Mouse (Mus musculus) MEL (cell line): ENCODE measurements around the gene Gm36864. TPM values are rescaled to one million over a fixed set of nuclear protein-coding genes. Genes with fewer than 3 reads are reported as not detected.

Source experiments
- DNase-seq: peaks from one replicate; pipeline ENCODE4 v3.0.0; 2011; ENCODE audit warnings: low read depth, low spot score
- H3K27ac ChIP-seq: 2 replicates; pipeline ENCODE4 v1.5.1; 2012; ENCODE audit warnings: low read depth, mild to moderate bottlenecking, control low read depth, low read length, moderate library complexity; ENCODE audit not compliant: control insufficient read depth
- H3K27me3 ChIP-seq, 2 experiments: fragments of 150-350 bp in 1 of 2; sonication (generic) in 1 of 2; 2 replicates each; pipeline ENCODE4 v1.6.1; 2012; ENCODE audit warnings: low read length in 2 of 2, mild to moderate bottlenecking in 2 of 2, improper control_type of control experiment in 1 of 2, moderate library complexity in 1 of 2; ENCODE audit not compliant: insufficient read depth in 2 of 2, control insufficient read depth in 1 of 2
- H3K36me3 ChIP-seq, 2 experiments: 2 replicates each; pipeline ENCODE4 v1.6.1; 2012 to 2014; ENCODE audit warnings: low read length in 2 of 2, improper control_type of control experiment in 1 of 2, inconsistent platforms in 1 of 2, mild to moderate bottlenecking in 1 of 2; ENCODE audit not compliant: insufficient read depth in 2 of 2, control insufficient read depth in 1 of 2
- H3K4me1 ChIP-seq, 2 experiments: fragments of 150-350 bp in 1 of 2; sonication (generic) in 1 of 2; 2 replicates each; pipeline ENCODE4 v1.6.1; 2012; ENCODE audit warnings: low read length in 2 of 2, improper control_type of control experiment in 1 of 2, mild to moderate bottlenecking in 1 of 2; ENCODE audit not compliant: insufficient read depth in 2 of 2, control insufficient read depth in 1 of 2
- H3K4me3 ChIP-seq, 2 experiments: fragments of 150-350 bp in 1 of 2; sonication (generic) in 1 of 2; 2 replicates each; pipeline ENCODE4 v1.5.1; 2012; ENCODE audit warnings: low read depth in 2 of 2, low read length in 2 of 2, mild to moderate bottlenecking in 2 of 2, moderate library complexity in 2 of 2, control low read depth in 1 of 2, improper control_type of control experiment in 1 of 2; ENCODE audit not compliant: control insufficient read depth in 1 of 2, insufficient read depth in 1 of 2
- H3K79me2 ChIP-seq: 2 replicates; pipeline ENCODE4 v1.6.1; 2012; ENCODE audit warnings: mild to moderate bottlenecking, low read length, moderate library complexity; ENCODE audit not compliant: control insufficient read depth, poor library complexity, insufficient read depth
- H3K9ac ChIP-seq: 2 replicates; pipeline ENCODE4 v1.6.1; 2012; ENCODE audit warnings: low read depth, mild to moderate bottlenecking, control low read depth, low read length, moderate library complexity; ENCODE audit not compliant: control insufficient read depth, poor library complexity, severe bottlenecking
- H3K9me3 ChIP-seq: fragments of 150-350 bp; sonication (generic); replicated peaks from 2 replicates; pipeline ENCODE4 v1.6.1; 2012; ENCODE audit warnings: mild to moderate bottlenecking, low read length, improper control_type of control experiment, moderate library complexity; ENCODE audit not compliant: insufficient read depth
- CHD2 ChIP-seq: IDR thresholded peaks from 2 replicates; pipeline ENCODE4 v1.6.1; 2011; ENCODE audit warnings: low read length, improper control_type of control experiment
- CTCF ChIP-seq, 3 experiments: IDR thresholded peaks in 2 of 3; conservative IDR thresholded peaks in 1 of 3; 2 replicates each; pipeline ENCODE4 v1.5.1; 2011 to 2012; ENCODE audit warnings: low read length in 3 of 3, low read depth in 2 of 3, mild to moderate bottlenecking in 2 of 3, improper control_type of control experiment in 1 of 3, inconsistent platforms in 1 of 3, mixed read lengths in 1 of 3, moderate library complexity in 1 of 3; ENCODE audit not compliant: control insufficient read depth in 1 of 3, insufficient read depth in 1 of 3, poor library complexity in 1 of 3, severe bottlenecking in 1 of 3
- E2F4 ChIP-seq: IDR thresholded peaks from 2 replicates; pipeline ENCODE4 v1.6.1; 2011; ENCODE audit warnings: low read depth, low read length, improper control_type of control experiment, borderline replicate concordance
- EP300 ChIP-seq, 2 experiments: IDR thresholded peaks; 2 replicates each; pipeline ENCODE4 v1.6.1; 2011; ENCODE audit warnings: improper control_type of control experiment in 2 of 2, low read length in 2 of 2, low read depth in 1 of 2, mild to moderate bottlenecking in 1 of 2
- ETS1 ChIP-seq: IDR thresholded peaks from 2 replicates; pipeline ENCODE4 v1.6.1; 2012; ENCODE audit warnings: low read depth, mild to moderate bottlenecking, inconsistent platforms, low read length, improper control_type of control experiment, moderate library complexity
- GABPA ChIP-seq: IDR thresholded peaks from 2 replicates; pipeline ENCODE4 v1.6.1; 2012; ENCODE audit warnings: low read depth, mild to moderate bottlenecking, inconsistent platforms, low read length, improper control_type of control experiment, moderate library complexity
- GATA1 ChIP-seq: IDR thresholded peaks from 2 replicates; pipeline ENCODE4 v1.6.1; 2011; ENCODE audit warnings: low read depth, low read length, improper control_type of control experiment
- HCFC1 ChIP-seq: IDR thresholded peaks from 2 replicates; pipeline ENCODE4 v1.6.1; 2012; ENCODE audit warnings: low read depth, mild to moderate bottlenecking, inconsistent platforms, low read length, improper control_type of control experiment, moderate library complexity
- JUND ChIP-seq: IDR thresholded peaks from 2 replicates; pipeline ENCODE4 v1.6.1; 2011; ENCODE audit warnings: low read depth, mild to moderate bottlenecking, improper control_type of control experiment, low read length
- KAT2A ChIP-seq: conservative IDR thresholded peaks from 2 replicates; pipeline ENCODE4 v1.6.1; 2012; ENCODE audit warnings: low read depth, low read length, improper control_type of control experiment, inconsistent platforms
- MAFK ChIP-seq: IDR thresholded peaks from 2 replicates; pipeline ENCODE4 v1.6.1; 2011; ENCODE audit warnings: low read depth, mild to moderate bottlenecking, low read length, improper control_type of control experiment, borderline replicate concordance
- MAZ ChIP-seq: IDR thresholded peaks from 2 replicates; pipeline ENCODE4 v1.6.1; 2012; ENCODE audit warnings: low read depth, mild to moderate bottlenecking, inconsistent platforms, low read length, improper control_type of control experiment
- MEF2A ChIP-seq: IDR thresholded peaks from 2 replicates; pipeline ENCODE4 v1.6.1; 2014; ENCODE audit warnings: low read depth, mild to moderate bottlenecking, inconsistent platforms, low read length, improper control_type of control experiment; ENCODE audit not compliant: poor library complexity, insufficient replicate concordance, severe bottlenecking; ENCODE audit errors: extremely low read depth
- MXI1 ChIP-seq: IDR thresholded peaks from 2 replicates; pipeline ENCODE4 v1.6.1; 2011; ENCODE audit warnings: mild to moderate bottlenecking, low read depth, low read length, improper control_type of control experiment
- MYB ChIP-seq: IDR thresholded peaks from 2 replicates; pipeline ENCODE4 v1.6.1; 2011; ENCODE audit warnings: mild to moderate bottlenecking, low read depth, low read length, improper control_type of control experiment
- MYC ChIP-seq: IDR thresholded peaks from 2 replicates; pipeline ENCODE4 v1.6.1; 2011; ENCODE audit warnings: low read depth, mild to moderate bottlenecking, low read length, improper control_type of control experiment, moderate library complexity
- NRF1 ChIP-seq: IDR thresholded peaks from 2 replicates; pipeline ENCODE4 v1.6.1; 2014; ENCODE audit warnings: low read depth, mild to moderate bottlenecking, inconsistent platforms, low read length, improper control_type of control experiment, moderate library complexity; ENCODE audit not compliant: poor library complexity, insufficient read depth, severe bottlenecking
- POLR2AphosphoS5 ChIP-seq: IDR thresholded peaks from 2 replicates; pipeline ENCODE4 v1.6.1; 2012; ENCODE audit warnings: low read depth, borderline replicate concordance, mild to moderate bottlenecking, inconsistent platforms, low read length, moderate library complexity, mixed read lengths
- SMC3 ChIP-seq: IDR thresholded peaks from 2 replicates; pipeline ENCODE4 v1.6.1; 2011; ENCODE audit warnings: low read depth, low read length, improper control_type of control experiment
- TCF12 ChIP-seq: IDR thresholded peaks from 2 replicates; pipeline ENCODE4 v1.6.1; 2014; ENCODE audit warnings: low read depth, mild to moderate bottlenecking, inconsistent platforms, low read length, improper control_type of control experiment, moderate library complexity
- UBTF ChIP-seq: IDR thresholded peaks from 2 replicates; pipeline ENCODE4 v1.6.1; 2012; ENCODE audit warnings: low read depth, mild to moderate bottlenecking, inconsistent platforms, low read length, improper control_type of control experiment, moderate library complexity, borderline replicate concordance; ENCODE audit not compliant: insufficient read depth
- ZC3H11A ChIP-seq: IDR thresholded peaks from 2 replicates; pipeline ENCODE4 v1.6.1; 2012; ENCODE audit warnings: low read depth, mild to moderate bottlenecking, inconsistent platforms, low read length, improper control_type of control experiment
- ZKSCAN1 ChIP-seq: IDR thresholded peaks from 2 replicates; pipeline ENCODE4 v1.6.1; 2012; ENCODE audit warnings: low read depth, mild to moderate bottlenecking, inconsistent platforms, low read length, improper control_type of control experiment, moderate library complexity
- ZMIZ1 ChIP-seq: IDR thresholded peaks from 2 replicates; pipeline ENCODE4 v1.6.1; 2012; ENCODE audit warnings: low read depth, mild to moderate bottlenecking, inconsistent platforms, low read length, improper control_type of control experiment, moderate library complexity
- ZNF384 ChIP-seq: IDR thresholded peaks from 2 replicates; pipeline ENCODE4 v1.6.1; 2012; ENCODE audit warnings: low read depth, mild to moderate bottlenecking, inconsistent platforms, low read length, improper control_type of control experiment
- polyA plus RNA-seq, 2 experiments: library from polyadenylated mRNA; stranded (reverse) in 1 of 2; unstranded in 1 of 2; fragments of >175 nt in 1 of 2; fragments of >200 nt in 1 of 2; gene quantifications; 2 replicates each; pipeline versions ENCODE4 v1.2.1 to v1.2.4; 2012; ENCODE audit warnings: low replicate concordance in 2 of 2, low read depth in 1 of 2; ENCODE audit not compliant: insufficient read length in 2 of 2, insufficient read depth in 1 of 2, missing spikeins in 1 of 2
- total RNA-seq: library from RNA; depleted of rRNA; stranded (reverse); fragments of 300-350 nt; gene quantifications from 2 replicates; pipeline ENCODE4 v1.2.3, GENCODE M21; 2012

Gm36864 gene
- total and polyA plus RNA-seq, 3 experiments = 0.08 TPM; not detected in 2

GRCm38 (mm10) chr7:44254930-44255329, 19.0 kb downstream of the Gm36864 start:
- Histone ChIP-seq H3K79me2 (peaks cover under 1% of the 10 kb centered on the region; the same call in 1 of the 2 replicates), H3K27me3 (no peaks in the 10 kb centered on the region), H3K36me3 (no peaks in the 10 kb centered on the region; a peak in 2 of 4 replicates), H3K4me1 (no peaks in the 10 kb centered on the region), H3K27ac (no peak overlapping the region), H3K4me3 (no peak overlapping the region), H3K9ac (no peak overlapping the region), H3K9me3 (no peaks in the 10 kb centered on the region)
- TF ChIP-seq ETS1 (no peak), JUND (no peak), ZNF384 (no peak), GABPA (no peak), MAZ (no peak), CTCF (IDR thresholded peaks at IDR 0.05 in 2 of 3, conservative IDR thresholded peaks at IDR 0.05 in 1 of 3; ENCODE audit: control insufficient read depth in 1 of 3, insufficient read depth in 1 of 3, low read depth in 2 of 3, low read length in 3 of 3, poor library complexity in 1 of 3, severe bottlenecking in 1 of 3) (no peak), GATA1 (no peak), TCF12 (no peak), ZKSCAN1 (no peak), KAT2A (no peak), HCFC1 (no peak), ZC3H11A (no peak), UBTF (no peak), NRF1 (no peak), MEF2A (no peak), MAFK (no peak), ZMIZ1 (no peak)
- DNase-seq = no peak

DNA sequence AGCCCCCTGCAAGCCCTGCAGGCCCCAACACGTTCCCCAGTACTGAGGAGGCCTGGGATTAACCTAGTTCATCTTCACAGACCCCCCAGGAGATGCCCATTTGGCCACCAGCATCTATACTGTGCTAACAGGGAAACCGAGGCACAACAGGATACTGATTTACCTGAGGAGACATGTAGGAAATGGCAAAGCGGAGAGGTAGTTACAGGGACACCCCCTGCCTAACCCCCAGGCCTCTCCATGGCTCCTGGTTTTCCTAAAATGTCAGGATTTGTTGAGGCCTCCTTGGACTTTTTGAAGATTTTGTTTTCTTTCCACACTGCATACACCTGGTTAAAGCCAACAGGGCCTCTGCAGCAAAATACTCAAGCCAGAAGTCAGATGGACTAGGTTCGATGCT, 21.3 kb downstream of the Gm36864 start, which contains the start of gene Acp4:
Acp4 (minus strand) TSS at position 101 of the 400 bp plus-strand sequence.
- Histone ChIP-seq H3K27me3 (no peaks in the 10 kb centered on the region), H3K9ac (no peak within 1 kb of the TSS), H3K79me2 (no peaks in the 10 kb centered on the region)
- no peak for DNase-seq
- TF ChIP-seq NRF1 = no peak
- TF ChIP-seq CHD2 = no peak
- TF ChIP-seq EP300 (IDR thresholded peaks at IDR 0.05; ENCODE audit: low read depth in 1 of 2, low read length in 2 of 2) = no peak
- no peak for TF ChIP-seq E2F4
- TF ChIP-seq KAT2A = no peak
- TF ChIP-seq MXI1 = no peak
- TF ChIP-seq MYC = no peak
- no peak for TF ChIP-seq MYB
- TF ChIP-seq MEF2A = no peak
- no peak for TF ChIP-seq SMC3
- TF ChIP-seq POLR2AphosphoS5 = no peak
- no peak for TF ChIP-seq ETS1
- TF ChIP-seq, all 39 proteins: peak for 0
- Histone ChIP-seq H3K36me3 (no peaks in the 10 kb centered on the region), H3K9me3 (no peaks in the 10 kb centered on the region), H3K4me1 (no peaks in the 10 kb centered on the region), H3K4me3 (no peak within 1 kb of the TSS), H3K27ac (no peak within 1 kb of the TSS)
